Mouse (Mus musculus): Measurements from ENCODE around the gene Ptprt. TPM values are rescaled to one million over a fixed set of nuclear protein-coding genes. Genes with fewer than 3 reads are reported as not detected.

Ptprt gene
- polyA plus RNA-seq, 1 experiment: 0.01 TPM

- TF ChIP-seq GATA1 (IDR thresholded peaks at IDR 0.05; ENCODE audit: borderline replicate concordance, low read length) (no peak), FLI1 (IDR thresholded peaks at IDR 0.05; ENCODE audit: low read length) (no peak)
- no peak overlapping the region for H3K4me3 ChIP-seq (replicated peaks)
- no peaks in the 10 kb centered on the region for H3K36me3 ChIP-seq (replicated peaks; ENCODE audit: low read length)
- H3K9me3 ChIP-seq: peaks cover 36% of the 10 kb centered on the region
- no peaks in the 10 kb centered on the region for H3K4me1 ChIP-seq
- no peaks in the 10 kb centered on the region for H3K27me3 ChIP-seq (replicated peaks)
These were observed 1052.5 kb downstream of the Ptprt start for GRCm38 (mm10) chr2:161608401-161608800.

- H3K27me3 ChIP-seq (replicated peaks): no peaks in the 10 kb centered on the region
- H3K4me3 ChIP-seq (replicated peaks): no peak overlapping the region
- TF ChIP-seq GATA1 (IDR thresholded peaks at IDR 0.05; ENCODE audit: borderline replicate concordance, low read length) (no peak), FLI1 (IDR thresholded peaks at IDR 0.05; ENCODE audit: low read length) (no peak)
- no peaks in the 10 kb centered on the region for H3K4me1 ChIP-seq
- H3K9me3 ChIP-seq: peaks cover 36% of the 10 kb centered on the region
- no peaks in the 10 kb centered on the region for H3K36me3 ChIP-seq (replicated peaks; ENCODE audit: low read length)
These were observed 1053.6 kb downstream of the Ptprt start for GRCm38 (mm10) chr2:161607372-161607771.

GRCm38 (mm10) chr2:161600206-161600808, 1060.6 kb downstream of the Ptprt start:
- peaks cover 16% of the 10 kb centered on the region for H3K9me3 ChIP-seq
- no peak for TF ChIP-seq FLI1 (IDR thresholded peaks at IDR 0.05; ENCODE audit: low read length)
- TF ChIP-seq GATA1 (IDR thresholded peaks at IDR 0.05; ENCODE audit: borderline replicate concordance, low read length): no peak

GRCm38 (mm10) chr2:161593391-161594152, 1067.4 kb downstream of the Ptprt start:
- no peak for TF ChIP-seq GATA1 (IDR thresholded peaks at IDR 0.05; ENCODE audit: borderline replicate concordance, low read length)
- TF ChIP-seq FLI1 (IDR thresholded peaks at IDR 0.05; ENCODE audit: low read length): no peak
- Histone ChIP-seq H3K36me3 (replicated peaks; ENCODE audit: low read length) (no peaks in the 10 kb centered on the region), H3K9me3 (peaks cover 33% of the 10 kb centered on the region), H3K4me1 (no peaks in the 10 kb centered on the region), H3K4me3 (replicated peaks) (no peak overlapping the region), H3K27me3 (replicated peaks) (no peaks in the 10 kb centered on the region)

More at GRCm38 (mm10) chr2:161600206-161600808, 1060.6 kb downstream of the Ptprt start:
- Histone ChIP-seq H3K27me3 (replicated peaks) (no peaks in the 10 kb centered on the region), H3K36me3 (replicated peaks; ENCODE audit: low read length) (no peaks in the 10 kb centered on the region), H3K4me3 (replicated peaks) (no peak overlapping the region), H3K4me1 (no peaks in the 10 kb centered on the region)

GRCm38 (mm10) chr2:161574401-161574800, 1086.5 kb downstream of the Ptprt start:
- no peaks in the 10 kb centered on the region for H3K36me3 ChIP-seq (replicated peaks; ENCODE audit: low read length)
- no peak for TF ChIP-seq GATA1 (IDR thresholded peaks at IDR 0.05; ENCODE audit: borderline replicate concordance, low read length)
- TF ChIP-seq FLI1 (IDR thresholded peaks at IDR 0.05; ENCODE audit: low read length): no peak
- peaks cover 20% of the 10 kb centered on the region for H3K9me3 ChIP-seq

GRCm38 (mm10) chr2:161572201-161572600, 1088.7 kb downstream of the Ptprt start:
- H3K27me3 ChIP-seq (replicated peaks): no peaks in the 10 kb centered on the region
- peaks cover 19% of the 10 kb centered on the region for H3K9me3 ChIP-seq
- TF ChIP-seq FLI1 (IDR thresholded peaks at IDR 0.05; ENCODE audit: low read length): no peak
- TF ChIP-seq GATA1 (IDR thresholded peaks at IDR 0.05; ENCODE audit: borderline replicate concordance, low read length): no peak
- no peak overlapping the region for H3K4me3 ChIP-seq (replicated peaks)
- H3K4me1 ChIP-seq: no peaks in the 10 kb centered on the region
- no peaks in the 10 kb centered on the region for H3K36me3 ChIP-seq (replicated peaks; ENCODE audit: low read length)

More at GRCm38 (mm10) chr2:161574401-161574800, 1086.5 kb downstream of the Ptprt start:
- Histone ChIP-seq H3K4me1 (no peaks in the 10 kb centered on the region), H3K27me3 (replicated peaks) (no peaks in the 10 kb centered on the region), H3K4me3 (replicated peaks) (no peak overlapping the region)

- Histone ChIP-seq H3K4me3 (replicated peaks) (no peak overlapping the region), H3K9me3 (peaks cover 17% of the 10 kb centered on the region), H3K36me3 (replicated peaks; ENCODE audit: low read length) (no peaks in the 10 kb centered on the region), H3K27me3 (replicated peaks) (no peaks in the 10 kb centered on the region), H3K4me1 (no peaks in the 10 kb centered on the region)
- no peak for TF ChIP-seq GATA1 (IDR thresholded peaks at IDR 0.05; ENCODE audit: borderline replicate concordance, low read length)
- no peak for TF ChIP-seq FLI1 (IDR thresholded peaks at IDR 0.05; ENCODE audit: low read length)
These were observed 1090.5 kb downstream of the Ptprt start for GRCm38 (mm10) chr2:161570236-161570995.

GRCm38 (mm10) chr2:161561502-161561901, 1099.4 kb downstream of the Ptprt start:
- no peaks in the 10 kb centered on the region for H3K27me3 ChIP-seq (replicated peaks)
- no peaks in the 10 kb centered on the region for H3K36me3 ChIP-seq (replicated peaks; ENCODE audit: low read length)
- H3K4me1 ChIP-seq: peaks cover 12% of the 10 kb centered on the region; the same call in 1 of the 2 replicates
- no peak overlapping the region for H3K4me3 ChIP-seq (replicated peaks)
- TF ChIP-seq FLI1 (IDR thresholded peaks at IDR 0.05; ENCODE audit: low read length) (no peak), GATA1 (IDR thresholded peaks at IDR 0.05; ENCODE audit: borderline replicate concordance, low read length) (no peak)
- peaks cover 53% of the 10 kb centered on the region for H3K9me3 ChIP-seq

GRCm38 (mm10) chr2:161557874-161558273, 1103.1 kb downstream of the Ptprt start:
- no peaks in the 10 kb centered on the region for H3K36me3 ChIP-seq (replicated peaks; ENCODE audit: low read length)
- no peaks in the 10 kb centered on the region for H3K27me3 ChIP-seq (replicated peaks)
- TF ChIP-seq FLI1 (IDR thresholded peaks at IDR 0.05; ENCODE audit: low read length) (no peak), GATA1 (IDR thresholded peaks at IDR 0.05; ENCODE audit: borderline replicate concordance, low read length) (no peak)
- H3K9me3 ChIP-seq: peaks cover 53% of the 10 kb centered on the region
- H3K4me1 ChIP-seq: peaks cover 9% of the 10 kb centered on the region; the same call in 1 of the 2 replicates
- H3K4me3 ChIP-seq (replicated peaks): no peak overlapping the region

Data from megakaryocyte, embryonic 14.5 days (primary cell).